Mouse (Mus musculus): ENCODE data around the gene Mtrex.

DNA sequence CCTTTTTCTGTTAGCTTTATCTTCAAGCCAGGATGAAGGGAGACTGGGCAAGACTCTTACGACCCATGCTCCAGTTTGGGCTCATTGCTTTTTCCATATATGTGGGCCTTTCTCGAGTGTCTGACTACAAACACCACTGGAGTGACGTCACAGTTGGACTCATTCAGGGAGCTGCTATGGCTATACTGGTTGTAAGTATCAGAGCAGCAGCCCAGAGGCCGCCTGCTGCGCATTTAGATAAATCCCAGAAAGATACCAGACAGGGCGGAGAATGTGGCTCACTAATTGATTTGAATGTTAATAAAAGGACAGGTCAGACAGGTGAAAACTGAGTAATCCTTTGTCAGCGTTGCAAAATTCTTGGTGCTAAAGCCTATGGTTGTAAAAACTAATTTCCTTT lies 60.4 kb downstream of the Mtrex start:
- no peak for TF ChIP-seq ZNF384 (IDR thresholded peaks at IDR 0.05; ENCODE audit: low read depth, low read length)
- no peak for TF ChIP-seq MAFK (IDR thresholded peaks at IDR 0.05; ENCODE audit: insufficient read depth, low read depth, low read length)
- TF ChIP-seq ZC3H11A (IDR thresholded peaks at IDR 0.05; ENCODE audit: borderline replicate concordance, low read depth, low read length): no peak
- no peak for TF ChIP-seq CHD2 (IDR thresholded peaks at IDR 0.05; ENCODE audit: low read depth, low read length)
